Mouse (Mus musculus) spleen, adult 2 months (tissue): ENCODE measurements at regions not wholly inside any gene's neighbourhood (a gene's known extent, or its start where the extent isn't known, plus 50 kb on each side); places are given as distances from the start of the nearest gene placed in this dataset.

Experiments used
- CTCF ChIP-seq: fragments of 200-500 bp; IDR thresholded peaks from 2 replicates; pipeline ENCODE4 v1.5.1; 2011; ENCODE audit warnings: mild to moderate bottlenecking, inconsistent platforms; ENCODE audit not compliant: insufficient read depth, insufficient read length, insufficient replicate concordance; ENCODE audit errors: extremely low read depth
- POLR2A ChIP-seq: fragments of 200-500 bp; IDR thresholded peaks from 2 replicates; pipeline ENCODE4 v1.6.1; 2011; ENCODE audit warnings: low read depth, low read length, inconsistent platforms

DNA sequence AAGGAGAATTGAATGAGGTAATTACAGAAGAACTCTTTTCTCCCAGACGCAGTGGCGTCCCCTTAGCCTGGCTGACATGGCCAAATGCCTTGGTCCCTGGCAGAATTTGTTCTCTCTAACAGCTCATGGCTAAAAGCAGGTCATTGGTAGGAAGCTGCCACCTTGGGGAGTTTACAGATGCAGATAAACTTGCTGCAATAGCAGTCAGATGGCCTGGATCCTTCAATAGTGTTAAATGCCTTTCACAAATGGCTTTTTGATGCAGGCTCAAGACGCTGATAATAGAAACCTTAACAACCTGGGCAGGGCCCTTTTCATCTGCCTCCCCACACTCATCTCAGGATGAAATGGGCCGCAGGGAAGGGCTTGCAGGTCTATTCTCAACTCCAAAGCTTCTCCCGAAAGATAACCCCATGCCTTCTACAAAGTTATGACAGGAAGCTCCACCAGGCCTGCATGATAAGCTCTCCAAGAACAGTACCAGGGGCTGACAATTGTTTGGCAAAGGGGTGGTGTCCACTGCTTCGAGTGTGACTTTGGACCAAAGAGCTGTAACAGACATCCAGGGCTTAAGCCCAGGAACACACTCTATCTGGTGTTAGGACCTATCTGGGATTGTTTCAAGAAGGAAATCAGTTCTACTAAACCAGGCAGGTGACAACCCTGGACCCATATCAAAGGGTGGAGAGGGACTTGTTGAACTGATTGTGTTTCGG, 867.2 kb upstream of the A1bg start:
- TF ChIP-seq CTCF (no peak), POLR2A (no peak)
